Mouse (Mus musculus): ENCODE measurements around the gene Sspo.
"Not testable (repeated sequence)": the region's sequence is repeated elsewhere in the genome, so short reads cannot be mapped to it uniquely, and the experiment has no call there.

Gene Sspo

DNA sequence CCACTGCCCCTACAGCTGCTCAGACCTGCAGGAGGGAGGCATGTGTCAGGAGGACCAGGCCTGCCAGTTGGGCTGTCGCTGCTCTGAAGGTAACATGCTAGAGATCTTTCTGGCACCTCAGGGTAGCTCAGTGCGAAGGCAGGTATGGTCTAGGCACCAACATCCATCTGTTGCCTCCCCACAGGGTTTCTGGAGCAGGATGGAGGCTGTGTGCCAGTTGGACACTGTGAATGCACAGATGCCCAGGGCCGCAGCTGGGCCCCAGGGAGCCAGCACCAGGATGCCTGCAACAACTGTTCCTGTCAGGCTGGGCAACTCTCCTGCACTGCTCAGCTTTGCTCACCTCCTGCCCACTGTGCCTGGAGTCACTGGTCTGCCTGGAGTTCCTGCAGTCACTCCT is 41.7 kb downstream of the Sspo start:
- DNase-seq = no peak

DNA sequence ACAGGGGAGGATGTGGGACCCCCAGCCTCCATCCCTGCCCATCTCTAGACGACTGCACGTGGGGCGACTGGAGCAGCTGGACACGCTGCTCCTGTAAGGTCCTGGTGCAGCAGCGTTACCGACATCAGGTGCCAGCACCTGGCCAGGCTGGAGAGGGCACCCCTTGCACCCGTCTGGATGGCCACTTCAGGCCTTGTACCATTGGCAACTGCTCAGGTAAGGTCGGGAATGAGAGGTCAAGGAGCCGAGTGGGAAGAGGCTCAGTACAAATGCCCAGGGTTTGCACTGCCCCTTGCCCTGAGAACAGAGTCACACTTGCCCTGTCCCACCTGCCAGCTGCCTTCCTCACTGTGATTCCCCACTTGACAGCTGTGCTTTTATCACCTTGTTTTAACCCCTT is 43.3 kb downstream of the Sspo start:
- DNase-seq = peak; percentile 18 to 42

DNA sequence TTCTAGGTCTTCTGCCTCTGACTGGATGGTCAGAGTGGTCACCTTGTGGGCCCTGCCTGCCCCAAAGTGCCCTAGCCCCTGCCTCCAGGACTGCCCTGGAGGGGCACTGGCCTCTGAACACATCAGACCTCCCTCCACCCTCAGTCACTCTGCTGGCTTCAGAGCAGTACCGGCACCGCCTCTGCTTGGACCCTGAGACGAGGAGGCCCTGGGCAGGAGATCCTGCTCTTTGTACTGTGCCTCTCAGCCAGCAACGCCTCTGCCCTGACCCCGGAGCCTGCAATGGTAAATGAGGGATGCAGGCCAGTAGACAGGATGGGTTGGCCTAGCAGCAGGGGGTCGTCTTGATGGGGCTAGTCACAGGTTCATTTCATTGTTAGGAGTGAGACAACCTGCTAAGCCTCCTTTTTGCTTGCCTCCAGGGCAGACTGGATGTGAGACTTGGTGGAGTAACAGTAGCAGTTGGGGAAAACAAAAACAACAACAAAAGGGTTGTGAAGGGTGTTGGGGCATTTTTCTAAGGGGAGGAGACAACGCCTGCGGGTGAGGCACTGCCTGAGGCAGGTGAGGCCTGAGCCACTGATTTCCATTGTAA is 45.2 kb downstream of the Sspo start:
- DNase-seq = peak in 1 of 2 experiments; percentile 14

DNA sequence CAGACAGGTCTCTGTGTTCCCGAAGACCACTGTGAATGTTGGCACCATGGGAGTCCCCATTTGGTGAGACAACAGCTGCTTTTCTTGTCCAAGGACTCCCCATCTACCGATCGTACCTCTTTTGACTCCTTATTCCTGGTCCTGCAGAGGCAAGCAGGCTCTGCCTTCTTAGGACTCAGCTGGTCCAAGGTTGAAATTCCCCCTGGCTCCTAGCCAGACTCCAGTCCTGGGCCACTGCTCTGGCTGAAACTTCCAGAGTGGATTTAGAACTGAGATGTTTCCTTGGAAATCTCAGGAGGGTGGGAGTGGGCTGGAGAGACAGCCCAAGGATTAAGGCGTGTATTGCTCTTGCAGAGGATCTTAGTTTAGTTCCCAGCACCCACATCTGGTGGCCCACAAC is 49.5 kb downstream of the Sspo start:
- no peak for DNase-seq

DNA sequence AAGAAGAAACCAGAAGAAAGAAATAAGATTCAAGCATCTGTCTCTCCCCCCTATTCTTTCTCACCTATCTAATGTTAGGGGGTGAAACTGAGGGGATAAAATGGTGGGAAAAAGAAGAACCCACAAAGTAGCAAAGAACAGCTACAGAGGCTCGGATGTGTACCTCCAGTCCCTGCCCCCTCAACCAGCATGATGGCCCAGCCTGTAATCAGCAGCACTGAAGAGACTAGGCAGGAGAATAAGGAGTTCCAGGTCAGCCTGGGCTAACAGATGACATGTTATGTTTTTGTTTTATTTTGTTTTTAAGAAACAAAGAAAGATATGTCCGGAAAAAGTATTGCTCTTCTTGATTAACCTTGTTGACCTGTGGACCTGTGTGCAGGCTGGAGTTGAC is 55.8 kb downstream of the Sspo start:
- no peak for DNase-seq

DNA sequence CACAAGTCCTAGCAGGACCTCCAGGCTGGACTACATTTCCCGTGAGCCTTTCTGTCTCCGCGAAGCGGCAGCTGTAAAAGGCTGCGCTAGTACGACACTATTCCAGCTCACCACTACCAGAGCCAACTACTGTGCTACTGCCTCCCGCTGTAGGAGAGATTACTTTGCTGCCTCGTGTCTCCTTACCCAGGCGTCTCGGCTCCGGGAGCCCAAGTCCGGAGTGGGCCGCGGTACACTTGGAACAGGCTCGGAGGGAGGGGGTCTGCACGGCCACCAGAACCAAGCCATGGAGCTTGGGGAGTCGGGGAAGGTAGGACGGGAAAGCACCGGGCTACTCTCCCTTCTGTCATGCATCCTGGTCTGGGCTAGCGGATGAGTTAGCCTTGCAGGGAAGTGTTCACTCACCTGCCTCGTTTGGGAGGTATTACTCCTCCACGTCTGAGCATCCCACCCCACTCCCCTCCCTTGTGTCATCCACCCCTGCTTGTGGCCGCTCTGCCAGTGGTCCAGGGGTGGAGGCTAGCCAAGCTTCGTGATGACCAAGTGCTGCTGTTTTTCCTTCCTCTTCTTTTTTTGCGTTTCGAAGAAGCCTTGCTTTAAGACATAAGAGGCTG is 56.3 kb downstream of the Sspo start:
- DNase-seq = peak; percentile 79 to 80

DNA sequence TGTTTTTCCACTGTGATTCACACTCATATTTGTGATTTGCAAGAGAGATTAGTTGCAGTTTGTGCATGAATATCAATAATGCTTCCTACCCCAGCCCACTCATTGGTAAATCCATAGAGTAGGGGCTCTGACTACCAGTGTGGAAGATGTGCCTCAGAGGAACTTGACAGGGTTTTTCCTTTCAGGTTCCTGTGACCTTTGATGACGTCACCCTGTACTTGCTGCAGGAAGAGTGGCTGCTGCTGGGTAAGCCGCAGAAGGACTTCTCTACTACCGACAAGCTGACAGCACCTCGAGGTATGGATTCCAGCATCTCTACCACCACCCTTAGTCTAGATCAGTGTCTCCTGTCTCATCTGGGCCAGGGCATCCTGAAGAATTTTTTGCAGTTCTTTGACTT is 60.1 kb downstream of the Sspo start:
- DNase-seq = no peak

DNA sequence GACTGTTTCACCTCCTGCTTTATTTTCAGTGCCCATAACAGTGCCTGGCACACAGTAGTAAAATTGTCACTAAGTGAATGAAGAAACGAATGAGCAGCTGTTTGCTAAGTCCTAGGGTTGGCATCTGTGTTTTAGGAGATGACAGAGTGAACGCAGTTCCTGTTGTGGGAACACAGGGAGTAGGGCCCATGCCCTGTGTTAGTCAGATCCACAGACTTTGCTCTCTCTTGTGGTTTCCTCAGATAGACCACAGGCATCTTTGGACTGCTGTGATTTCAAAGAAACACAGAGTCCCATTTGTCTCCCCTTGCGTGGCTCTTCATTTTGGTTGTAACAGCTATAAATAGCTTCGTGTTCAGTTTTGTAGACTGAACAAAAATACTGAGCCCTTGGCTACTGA is 62.4 kb downstream of the Sspo start:
- DNase-seq = peak in 1 of 2 experiments; percentile 9

DNA sequence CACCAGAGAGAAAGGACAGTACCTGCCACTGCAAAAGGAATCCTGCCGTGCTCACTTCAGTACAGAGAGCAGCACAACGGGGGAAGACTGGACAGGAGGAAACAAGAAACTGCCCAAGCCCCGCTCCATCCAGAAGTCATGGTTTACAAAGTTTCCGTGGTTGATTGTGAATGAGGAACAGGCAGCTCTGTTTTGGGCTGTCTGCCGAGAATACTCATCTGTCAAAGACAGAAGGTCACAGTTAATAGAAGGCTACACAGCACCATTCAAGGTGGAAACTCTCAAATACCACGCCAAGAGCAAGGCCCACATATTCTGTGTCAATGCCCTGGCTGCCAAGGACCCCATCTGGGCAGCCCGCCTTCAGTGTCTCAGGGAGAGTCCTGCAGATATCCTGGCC is 63.8 kb downstream of the Sspo start:
- no peak for DNase-seq

DNA sequence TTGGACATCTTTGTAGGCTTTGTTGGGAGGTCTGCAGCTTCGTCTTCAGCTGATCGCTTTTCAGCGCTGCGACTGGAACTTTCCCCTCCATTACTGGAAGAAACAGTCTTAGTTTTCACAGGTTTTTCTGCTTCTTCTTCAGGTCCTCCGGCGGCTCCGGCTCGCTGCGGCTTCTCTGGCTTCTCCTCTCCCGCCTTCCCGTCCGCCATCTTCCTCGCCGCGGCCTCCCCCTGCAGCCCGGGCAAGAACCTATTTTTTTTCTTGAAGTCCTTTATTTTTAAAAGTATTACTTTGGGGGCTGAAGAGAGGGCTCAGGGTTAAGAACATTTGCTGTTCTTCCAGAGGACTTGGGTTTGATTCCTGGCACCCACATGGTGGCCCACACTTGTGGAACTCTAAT is 76.9 kb downstream of the Sspo start:
- not testable (repeated sequence) for DNase-seq

DNA sequence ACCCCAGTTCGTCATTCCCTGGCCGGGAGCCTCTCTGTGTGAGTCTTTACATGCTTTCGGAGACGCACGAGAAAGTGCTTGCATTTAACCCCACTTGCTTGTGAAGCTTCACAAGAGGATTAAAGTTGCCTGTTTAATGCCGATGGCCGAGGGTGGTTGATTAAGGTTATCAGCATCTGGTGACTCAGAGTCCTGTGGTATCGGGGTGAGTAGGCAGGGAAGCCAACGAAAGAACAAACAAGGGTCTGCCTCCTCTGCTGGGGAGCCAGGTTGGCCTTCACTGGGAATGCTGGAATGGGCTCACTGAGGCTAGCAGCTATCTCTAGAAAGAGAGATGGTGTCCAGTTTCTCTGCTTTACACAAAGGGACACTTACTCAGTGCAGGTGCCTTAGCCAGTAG is 79.9 kb downstream of the Sspo start:
- DNase-seq = no peak

DNA sequence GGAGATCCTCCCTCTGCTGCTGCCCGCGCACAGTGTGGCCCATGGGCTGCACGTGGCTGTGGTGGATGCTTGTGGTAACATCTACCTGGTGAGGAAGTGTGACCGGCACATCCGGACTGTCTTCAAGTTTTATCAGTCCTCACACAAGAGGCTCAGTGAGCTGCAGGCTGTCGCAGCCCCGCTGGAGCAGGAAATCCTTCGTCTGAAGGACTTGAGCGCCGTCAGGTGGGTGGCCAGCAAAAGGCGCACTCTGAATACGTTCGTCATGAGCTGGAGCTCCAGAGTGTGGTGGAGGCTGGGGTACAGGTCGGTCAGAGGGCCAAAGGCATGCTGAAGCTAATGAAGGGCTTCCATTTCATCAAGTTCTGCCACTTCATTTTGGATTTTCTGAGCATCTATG is 81.2 kb downstream of the Sspo start:
- DNase-seq = no peak

DNA sequence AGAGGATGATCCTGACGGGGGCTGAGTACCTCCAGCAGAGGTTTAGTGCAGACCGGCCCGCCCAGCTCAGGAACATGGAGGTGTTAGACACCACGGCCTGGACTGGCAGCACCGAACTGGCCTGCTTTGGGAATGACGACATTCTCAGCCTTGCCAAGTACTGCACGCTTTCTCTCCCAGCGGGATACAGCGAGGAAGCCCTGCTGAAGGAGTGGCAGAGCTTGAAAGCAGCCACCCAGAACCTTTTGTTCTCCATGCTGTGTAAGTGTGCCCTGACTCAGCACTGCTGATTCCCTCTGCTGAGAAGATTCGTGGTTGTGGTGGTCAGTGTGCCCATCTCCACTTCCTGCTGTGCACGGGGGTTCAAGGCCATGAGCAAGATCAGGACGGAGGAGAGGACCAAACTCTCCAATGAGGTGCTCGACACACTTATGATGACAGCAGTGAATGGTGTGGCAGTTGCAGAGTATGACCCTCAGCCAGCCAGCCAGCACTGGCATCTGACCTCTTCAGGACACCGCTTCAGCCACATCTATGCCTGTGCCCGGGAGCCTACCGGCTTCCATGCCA is 81.9 kb downstream of the Sspo start:
- DNase-seq = no peak

DNA sequence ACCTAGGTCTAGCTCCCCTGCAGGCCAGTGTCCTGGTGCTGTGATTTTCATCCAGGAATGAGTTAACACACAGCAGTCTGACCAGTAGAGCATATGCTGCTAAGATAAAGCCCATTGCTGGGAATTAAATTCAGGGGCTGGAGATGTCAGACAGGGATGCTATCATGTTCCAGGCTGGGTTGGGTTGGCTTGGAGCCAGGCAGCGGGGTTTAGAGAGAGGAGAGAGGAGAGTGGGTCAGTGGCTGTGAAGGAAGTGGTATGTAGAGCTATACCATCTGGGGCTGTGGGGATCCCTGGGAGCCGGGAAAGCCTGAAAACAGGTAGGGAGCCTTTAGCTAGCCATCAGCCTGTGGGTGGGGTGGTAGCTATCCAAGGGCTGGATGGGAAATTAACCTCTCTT is 82.8 kb downstream of the Sspo start:
- no peak for DNase-seq

DNA sequence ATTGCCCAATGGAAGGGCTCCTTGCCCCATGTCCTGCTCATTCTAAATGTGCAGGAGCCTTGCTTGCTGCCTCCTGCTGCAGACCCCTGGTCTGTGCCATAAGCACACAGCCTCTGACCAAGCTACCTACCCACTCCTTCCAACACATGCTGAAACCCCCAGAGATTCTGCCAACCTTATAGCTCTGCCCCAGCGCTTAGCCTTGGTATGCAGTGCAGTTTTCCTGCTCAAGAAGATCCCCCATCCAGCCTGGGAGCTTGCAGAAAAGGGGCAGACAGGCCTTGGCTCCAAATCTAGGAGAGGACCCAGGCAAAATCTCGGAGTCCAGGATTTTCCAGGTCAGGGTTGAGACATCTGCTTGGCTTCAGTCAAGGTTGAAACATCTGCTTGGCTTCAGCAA is 85.4 kb downstream of the Sspo start:
- no peak for DNase-seq

DNA sequence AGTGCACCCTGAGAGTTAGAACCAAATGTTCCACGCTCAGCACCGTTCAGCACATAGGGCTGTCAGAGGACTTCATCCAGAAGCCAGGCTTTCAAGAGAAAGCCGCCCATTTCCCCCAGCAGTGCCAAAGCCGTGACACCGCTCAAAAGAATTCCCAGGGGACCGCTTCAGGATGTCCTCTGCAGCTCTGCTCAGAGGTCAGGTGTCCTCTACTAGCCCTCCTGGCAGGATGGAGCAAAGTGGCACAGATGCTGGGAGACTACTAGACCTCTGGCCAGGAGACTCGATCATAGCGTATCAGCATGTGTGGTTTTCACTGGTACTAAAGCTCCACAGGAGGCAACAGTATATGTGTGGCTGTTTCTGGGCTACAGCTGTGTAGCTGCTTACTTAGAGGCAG is 86.9 kb downstream of the Sspo start:
- DNase-seq = no peak

DNA sequence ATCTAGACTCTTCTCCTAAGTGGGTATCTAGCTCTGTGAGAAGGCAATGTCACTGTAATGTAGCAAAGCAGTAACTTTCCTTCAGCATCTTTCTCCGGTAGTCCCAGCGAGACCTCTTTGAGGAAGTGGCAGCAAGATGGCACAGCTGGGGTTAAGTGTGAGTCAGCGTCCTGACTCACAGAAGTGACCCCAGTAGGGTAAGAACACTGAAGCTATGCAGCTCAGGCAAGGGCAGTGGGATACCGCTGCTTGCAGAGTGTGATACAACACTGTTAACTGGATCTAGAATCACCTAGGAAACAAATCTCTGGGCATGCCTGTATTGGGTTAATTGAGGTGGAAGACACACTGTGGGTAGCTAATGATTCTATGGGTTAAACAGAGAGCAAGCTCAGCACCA is 88.1 kb downstream of the Sspo start:
- no peak for DNase-seq

DNA sequence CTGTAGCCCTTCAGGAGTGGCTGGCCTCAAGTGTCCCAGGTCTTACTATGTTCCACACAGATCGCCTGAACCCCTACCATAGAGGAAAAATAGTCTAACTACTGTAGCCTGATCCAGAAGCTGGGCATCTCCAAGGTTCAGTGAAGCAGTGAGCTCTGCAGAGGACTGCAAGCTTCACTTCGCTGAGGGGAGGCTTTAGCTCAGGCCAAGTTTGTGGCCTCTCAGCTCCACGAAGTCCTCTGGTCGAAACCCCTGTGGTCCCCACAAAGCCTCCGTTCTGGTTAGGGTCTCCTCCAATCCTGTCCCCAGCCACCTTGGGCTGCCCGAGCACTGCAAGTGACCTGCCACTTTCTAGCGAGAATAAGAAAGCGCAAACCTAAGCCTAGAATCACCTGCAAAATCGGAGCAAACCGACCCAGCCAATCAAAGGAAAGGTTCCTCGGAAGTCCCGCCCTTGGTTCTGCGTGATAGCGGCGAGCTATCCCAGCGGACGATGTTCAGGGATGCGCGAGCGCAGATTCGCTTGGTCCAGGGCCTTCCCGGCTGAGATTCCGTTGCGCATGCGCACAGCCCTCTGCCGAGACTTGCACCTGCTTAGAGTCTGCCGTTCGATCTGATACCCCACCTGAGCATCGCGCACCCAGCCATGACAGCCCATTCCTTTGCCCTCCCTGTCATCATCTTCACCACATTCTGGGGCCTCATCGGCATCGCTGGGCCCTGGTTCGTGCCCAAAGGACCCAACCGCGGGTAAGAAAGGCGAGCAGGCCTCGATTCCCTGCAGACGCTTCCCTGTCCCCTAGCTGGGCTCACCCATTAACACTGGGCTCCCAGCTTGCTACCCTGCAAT is 89.3 kb downstream of the Sspo start, which contains the start of gene Atp6v0e2:
Atp6v0e2 (plus strand) TSS at position 511 of the 850 bp plus-strand sequence.
- DNase-seq = peak; percentile 80 to 84

DNA sequence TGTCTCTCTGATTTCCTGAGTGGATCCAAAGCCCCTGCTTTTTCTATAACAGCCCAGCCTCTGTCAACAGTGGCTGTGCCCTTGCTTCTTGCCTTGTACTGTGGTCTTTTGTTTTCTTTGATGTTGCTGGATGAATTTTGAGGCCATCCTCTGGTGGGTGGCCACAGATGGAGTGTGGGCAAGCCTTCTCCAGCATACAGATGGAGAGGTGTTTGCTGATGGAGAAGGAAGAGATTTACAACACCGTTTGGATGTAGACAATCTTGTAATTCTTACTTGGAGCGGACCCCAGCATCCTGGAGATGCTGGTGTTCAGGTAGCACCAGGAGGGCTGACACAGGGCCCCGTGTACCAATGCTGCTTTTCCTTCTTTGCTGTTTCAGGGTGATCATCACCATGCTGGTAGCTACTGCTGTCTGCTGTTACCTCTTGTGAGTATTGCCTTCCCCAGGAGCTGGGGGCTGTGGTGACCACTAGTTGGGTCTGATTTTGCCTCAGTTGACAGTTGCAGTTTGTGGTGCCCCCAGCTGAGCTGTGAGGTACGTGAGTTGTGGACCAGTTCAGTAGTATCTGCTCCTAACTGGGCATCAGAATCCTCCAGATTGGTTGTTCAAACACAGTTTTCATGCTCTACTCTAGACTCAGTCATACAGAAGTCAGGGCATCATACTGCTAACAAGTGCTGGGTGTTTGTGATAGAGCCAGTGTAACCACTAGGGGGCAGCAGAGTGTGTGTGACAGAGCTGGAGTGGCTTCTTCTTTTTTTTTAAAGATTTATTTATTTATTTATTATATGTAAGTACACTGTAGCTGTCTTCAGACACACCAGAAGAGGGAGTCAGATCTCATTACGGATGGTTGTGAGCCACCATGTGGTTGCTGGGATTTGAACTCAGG is 91.1 kb downstream of the Sspo start:
- DNase-seq = peak; percentile 40 to 79

DNA sequence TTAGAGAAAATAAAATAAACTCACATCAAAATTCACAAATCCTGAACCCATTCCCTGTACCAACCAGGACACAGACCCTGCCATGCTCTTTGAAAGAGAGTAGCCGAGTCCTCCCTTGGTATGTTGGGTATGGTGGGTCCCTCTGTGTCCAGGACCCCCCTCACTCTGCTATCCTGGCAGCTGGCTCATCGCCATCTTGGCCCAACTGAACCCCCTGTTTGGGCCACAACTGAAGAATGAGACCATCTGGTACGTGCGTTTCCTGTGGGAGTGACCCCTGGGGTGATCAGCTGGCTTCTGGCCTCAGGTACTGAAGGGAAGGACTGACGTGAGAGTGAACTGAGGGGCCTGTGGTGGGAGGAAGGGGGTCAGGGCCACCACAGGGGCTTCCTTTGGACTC is 91.8 kb downstream of the Sspo start:
- no peak for DNase-seq

DNA sequence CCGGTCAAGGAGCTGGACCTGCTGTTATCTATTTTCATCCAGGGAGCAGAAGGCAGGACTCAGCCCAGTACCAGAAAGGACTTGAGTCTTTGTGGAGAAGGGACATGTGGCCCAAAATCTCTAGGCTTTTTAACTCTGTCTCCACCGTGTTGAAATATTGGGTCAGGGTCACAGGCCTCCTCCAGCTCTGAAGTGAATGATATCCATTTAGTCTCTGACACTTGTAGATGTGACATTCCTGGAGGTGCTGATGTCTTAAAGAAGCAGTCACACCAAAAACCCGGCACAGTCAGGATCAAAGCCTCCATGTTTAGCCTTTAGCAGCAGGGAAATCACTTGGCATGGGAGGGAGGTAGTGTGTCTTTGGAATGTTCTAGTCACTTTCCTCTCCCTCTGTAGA is 92.7 kb downstream of the Sspo start:
- no peak for DNase-seq

DNA sequence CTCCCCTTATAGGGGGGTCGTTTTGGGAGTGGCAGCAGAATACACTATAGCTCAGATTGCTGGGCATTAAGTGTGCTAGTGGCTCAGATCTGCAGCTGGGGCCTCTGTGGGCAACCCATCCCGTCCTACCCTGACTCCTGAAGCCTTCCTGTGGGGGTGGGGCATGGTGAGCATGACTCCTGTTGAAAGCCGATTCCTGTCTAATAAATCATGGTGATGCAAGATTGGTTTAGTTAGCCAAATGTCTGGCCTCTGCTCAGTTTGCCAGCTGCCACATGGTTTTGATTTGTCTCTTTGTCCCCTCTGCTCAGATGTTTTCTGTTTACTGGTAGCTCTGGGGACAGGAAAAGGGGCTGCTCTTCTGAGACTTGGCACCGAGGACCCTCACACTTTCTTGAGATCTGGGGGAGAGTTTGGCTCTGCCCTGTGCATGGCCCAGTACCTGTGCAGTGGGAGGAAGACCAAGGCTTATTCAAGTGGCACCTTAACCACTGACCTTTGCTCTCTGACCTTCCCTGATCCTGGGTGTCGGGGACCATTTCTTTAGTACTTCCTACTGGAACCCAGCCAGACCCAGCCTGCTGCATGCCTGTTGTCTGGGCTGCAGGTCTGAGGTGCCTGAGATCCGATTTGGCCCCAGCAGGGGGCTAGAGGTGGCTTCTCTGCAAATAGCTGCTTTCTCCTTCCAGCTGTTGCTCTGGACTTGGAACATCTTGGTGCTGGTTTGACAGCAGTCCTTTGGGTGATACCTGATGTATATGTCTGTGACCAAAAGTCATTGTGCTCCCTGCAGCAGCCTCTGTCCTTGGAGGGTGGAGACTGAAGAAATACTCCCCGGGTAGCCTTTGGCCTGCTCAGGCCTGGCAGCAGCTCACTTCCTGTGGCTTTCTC is 93.8 kb downstream of the Sspo start:
- peak in 1 of 2 experiments; percentile 57 for DNase-seq

Measured in lung, postnatal 4 days (tissue).